Mouse (Mus musculus): ENCODE measurements at regions not wholly inside any gene's neighbourhood (a gene's known extent, or its start where the extent isn't known, plus 50 kb on each side); places are given as distances from the start of the nearest gene placed in this dataset.

DNA sequence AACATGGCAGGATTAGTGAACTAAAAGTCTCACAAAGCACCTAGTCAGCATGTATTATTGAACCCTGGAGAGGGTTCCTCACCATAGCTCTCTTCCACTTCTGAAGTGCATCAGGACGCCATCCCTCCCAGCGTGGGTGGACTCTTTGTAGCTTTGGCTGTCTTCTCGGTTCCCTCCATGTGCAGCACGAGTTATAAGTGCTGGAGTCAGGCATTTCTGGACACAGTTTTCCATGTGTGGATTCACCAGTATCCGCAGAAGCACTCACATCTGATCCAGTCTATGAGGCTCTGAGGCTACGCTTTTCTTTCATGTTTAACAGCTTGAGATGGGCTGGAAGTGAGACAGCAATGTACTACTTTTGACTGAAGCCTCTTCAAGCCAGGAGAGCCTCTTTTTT lies 52.8 kb upstream of the Boc start:
- H3K9me3 ChIP-seq (ENCODE audit: control insufficient read depth, low read length), result no peaks in the 10 kb centered on the region
- no peak overlapping the region for H3K27ac ChIP-seq (ENCODE audit: low read depth, low read length)
- peaks cover 6% of the 10 kb centered on the region; the same call in 1 of the 2 replicates for H3K4me1 ChIP-seq (ENCODE audit: control insufficient read depth, insufficient read depth, low read length)
- no peaks in the 10 kb centered on the region for H3K36me3 ChIP-seq (ENCODE audit: control insufficient read depth, insufficient read depth, low read length)
- peak; percentile 14 for DNase-seq (ENCODE audit: low spot score, missing footprints)
- H3K4me2 ChIP-seq, result no peak overlapping the region
- no peak overlapping the region for H3K9ac ChIP-seq (ENCODE audit: low read length)
- WGBS, result 88% methylated on average over 6 of the region's 6 CpGs
- no peak overlapping the region for H3K4me3 ChIP-seq (ENCODE audit: low read depth, low read length)
- no peaks in the 10 kb centered on the region for H3K27me3 ChIP-seq (ENCODE audit: control insufficient read depth, insufficient read depth, low read length)
- ATAC-seq (ENCODE audit: low FRiP score), result no peak

DNA sequence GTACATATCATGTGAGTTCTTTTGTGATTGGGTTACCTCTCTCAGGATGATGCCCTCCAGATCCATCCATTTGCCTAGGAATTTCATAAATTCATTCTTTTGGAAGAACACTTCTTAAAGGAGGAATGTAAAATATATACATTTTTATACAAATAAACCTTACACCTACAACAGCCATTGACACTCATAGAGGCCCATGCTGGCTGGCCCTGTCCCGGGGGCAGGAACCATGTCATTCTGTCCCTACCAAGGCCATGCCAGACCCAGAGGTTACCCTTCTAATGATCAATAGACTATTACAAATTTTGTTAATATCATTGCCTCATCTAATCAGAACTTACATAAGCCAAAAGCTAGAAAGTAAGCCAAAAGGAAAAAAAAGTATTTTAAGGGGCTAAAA lies 49.9 kb upstream of the Boc start:
- no peaks in the 10 kb centered on the region for H3K9me3 ChIP-seq (ENCODE audit: control insufficient read depth, low read length)
- H3K9ac ChIP-seq (ENCODE audit: low read length), result no peak overlapping the region
- DNase-seq (ENCODE audit: low spot score, missing footprints) (peak; percentile 4), ATAC-seq (ENCODE audit: low FRiP score) (no peak)
- no peaks in the 10 kb centered on the region for H3K4me1 ChIP-seq (ENCODE audit: control insufficient read depth, insufficient read depth, low read length)
- no peak overlapping the region for H3K4me3 ChIP-seq (ENCODE audit: low read depth, low read length)
- H3K4me2 ChIP-seq, result no peak overlapping the region
- no peaks in the 10 kb centered on the region for H3K27me3 ChIP-seq (ENCODE audit: control insufficient read depth, insufficient read depth, low read length)
- no peaks in the 10 kb centered on the region for H3K36me3 ChIP-seq (ENCODE audit: control insufficient read depth, insufficient read depth, low read length)
- 95% methylated on average over 1 of the region's 1 CpGs for WGBS
- no peak overlapping the region for H3K27ac ChIP-seq (ENCODE audit: low read depth, low read length)

All from midbrain, embryonic 11.5 days (tissue).